Mouse (Mus musculus): Measurements from ENCODE around the gene Zfp865.
"Not testable (repeated sequence)": the region's sequence is repeated elsewhere in the genome, so short reads cannot be mapped to it uniquely, and the experiment has no call there.

Zfp865 gene

DNA sequence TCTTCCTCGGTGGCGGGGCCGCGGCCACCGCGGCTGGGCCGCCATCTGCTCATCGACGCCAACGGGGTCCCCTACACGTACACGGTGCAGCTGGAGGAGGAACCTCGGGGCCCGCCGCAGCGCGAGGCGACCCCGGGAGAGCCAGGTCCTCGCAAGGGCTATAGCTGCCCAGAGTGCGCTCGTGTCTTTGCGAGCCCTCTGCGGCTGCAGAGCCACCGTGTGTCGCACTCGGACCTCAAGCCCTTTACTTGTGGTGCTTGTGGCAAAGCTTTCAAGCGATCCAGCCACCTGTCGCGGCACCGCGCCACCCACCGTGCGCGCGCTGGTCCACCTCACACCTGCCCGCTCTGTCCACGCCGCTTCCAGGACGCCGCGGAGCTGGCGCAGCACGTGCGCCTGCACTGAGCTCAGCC, 32.8 kb downstream of the Zfp865 start:
- peak in 1 of 2 experiments; percentile 37 for DNase-seq

DNA sequence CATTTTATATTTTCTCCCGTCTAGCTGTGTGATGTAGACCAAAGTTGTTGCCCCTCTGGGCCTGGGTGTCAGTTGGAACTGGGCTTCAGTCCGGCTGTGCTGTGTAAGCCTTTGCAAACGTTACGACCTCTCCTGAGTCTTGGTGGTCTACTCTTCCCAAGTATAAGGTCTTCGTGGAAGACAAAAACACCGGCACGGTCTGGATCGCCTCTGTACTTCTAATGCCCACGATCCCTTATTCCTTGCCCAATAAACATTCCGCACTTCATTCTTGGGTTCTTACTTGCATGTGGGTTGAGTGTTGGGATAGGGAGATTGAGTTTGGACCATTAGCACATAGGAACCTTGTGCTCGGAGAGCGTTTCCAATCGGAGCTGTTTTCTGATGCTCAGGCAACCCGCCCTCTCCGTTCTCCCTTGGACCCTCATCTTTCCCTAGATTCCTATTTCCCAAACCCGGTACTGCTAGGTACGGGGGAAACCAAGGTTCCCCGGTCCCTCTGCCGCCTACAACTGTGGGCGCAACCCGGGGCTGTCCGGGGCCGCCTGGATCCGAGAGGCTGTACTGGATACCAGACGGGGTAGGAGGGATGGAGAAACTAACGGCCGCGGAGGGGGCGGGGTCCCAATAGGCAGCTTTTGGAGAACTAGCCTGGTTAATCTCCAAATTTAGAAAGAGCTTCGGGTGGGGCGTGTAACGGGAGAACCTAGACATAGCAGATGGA, 33.4 kb downstream of the Zfp865 start:
- no peak for DNase-seq

DNA sequence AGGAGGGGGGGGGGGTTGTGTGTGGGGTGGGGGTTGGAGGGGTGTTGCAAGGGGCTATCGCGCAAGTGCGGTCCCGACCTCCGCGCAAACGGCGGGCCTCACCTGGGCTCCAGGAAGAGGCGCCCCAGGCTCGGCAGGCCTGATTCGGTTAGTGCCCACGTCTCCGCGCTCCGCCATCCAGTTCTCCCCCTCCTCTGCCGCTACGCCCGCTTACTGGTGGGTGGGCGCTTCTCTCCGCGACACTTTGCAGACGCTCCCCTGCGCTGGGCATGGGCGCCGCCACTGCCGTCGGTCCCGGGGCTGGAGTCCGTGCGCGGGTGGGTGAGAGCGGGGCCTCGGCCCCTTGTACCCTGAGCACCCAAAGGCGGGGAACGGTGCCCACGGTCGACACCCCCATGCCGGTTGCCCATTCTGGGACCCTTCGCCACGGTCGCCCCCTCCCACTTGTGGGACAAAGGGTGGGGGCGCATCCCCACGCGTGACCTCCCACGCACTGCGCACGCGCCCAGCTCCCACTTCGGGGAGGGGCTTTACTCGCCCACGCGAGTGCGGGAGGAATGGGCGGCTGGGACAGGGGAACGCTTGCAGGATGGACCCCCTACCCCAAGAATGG, 36.6 kb downstream of the Zfp865 start:
- peak in 1 of 2 experiments; percentile 29 for DNase-seq

DNA sequence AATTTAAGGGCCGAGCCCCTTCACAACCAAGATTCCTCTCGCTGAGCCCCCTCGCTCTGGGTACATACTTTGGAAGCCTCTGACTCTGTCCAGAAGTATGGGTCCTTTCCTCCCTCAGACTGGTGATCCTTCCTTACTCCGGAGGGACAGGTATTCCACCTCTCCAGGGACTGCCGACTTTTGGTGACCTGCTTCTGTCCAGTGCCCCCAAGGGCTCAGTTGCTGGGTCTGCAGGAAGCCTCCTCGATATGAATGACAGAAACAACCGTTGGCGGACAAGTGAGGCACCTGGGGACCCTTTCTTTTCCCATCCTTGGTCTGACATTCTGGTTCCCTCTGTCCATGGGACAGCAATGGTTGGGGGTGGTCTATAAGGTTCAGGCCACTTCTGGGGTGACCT, 37.2 kb downstream of the Zfp865 start:
- no peak for DNase-seq

DNA sequence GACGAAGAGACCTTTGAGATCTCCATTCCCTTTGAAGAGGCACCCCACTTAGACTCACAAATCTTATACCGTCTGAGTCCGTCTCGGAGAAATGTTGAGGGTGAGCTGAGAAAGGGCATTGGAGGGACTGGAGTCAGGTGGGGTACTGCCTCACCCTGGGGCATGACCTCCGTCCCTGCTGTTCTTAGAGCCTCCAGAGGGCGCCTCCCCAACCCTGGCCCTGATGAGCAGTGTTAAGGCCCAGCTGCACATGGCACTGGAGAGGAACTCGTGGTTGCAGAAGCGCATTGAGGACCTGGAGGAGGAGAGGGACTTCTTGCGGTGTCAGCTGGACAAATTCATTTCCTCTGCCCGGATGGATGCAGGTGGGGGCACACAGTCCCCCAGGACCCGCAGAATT, 37.6 kb downstream of the Zfp865 start:
- DNase-seq: peak in 1 of 2 experiments; percentile 24

DNA sequence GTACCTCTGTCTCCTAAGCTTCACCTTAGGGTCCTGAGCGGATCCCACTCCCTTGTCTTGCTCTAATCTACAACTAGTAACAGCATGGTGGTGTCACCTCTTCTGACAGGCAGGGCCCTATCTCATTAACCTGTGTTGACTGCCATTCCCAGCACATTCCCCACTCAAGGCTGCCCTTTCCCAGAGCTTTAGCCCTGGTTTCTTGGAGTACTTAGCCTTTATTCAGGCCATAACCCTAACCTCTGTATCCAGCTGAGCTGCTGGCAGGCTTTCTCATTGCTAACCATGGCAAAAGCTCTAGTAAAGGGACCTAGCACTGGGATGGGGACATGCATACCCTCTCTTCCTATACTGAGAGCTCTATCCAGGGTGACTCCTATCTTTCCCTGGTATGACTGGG, 38.5 kb downstream of the Zfp865 start:
- no peak for DNase-seq

DNA sequence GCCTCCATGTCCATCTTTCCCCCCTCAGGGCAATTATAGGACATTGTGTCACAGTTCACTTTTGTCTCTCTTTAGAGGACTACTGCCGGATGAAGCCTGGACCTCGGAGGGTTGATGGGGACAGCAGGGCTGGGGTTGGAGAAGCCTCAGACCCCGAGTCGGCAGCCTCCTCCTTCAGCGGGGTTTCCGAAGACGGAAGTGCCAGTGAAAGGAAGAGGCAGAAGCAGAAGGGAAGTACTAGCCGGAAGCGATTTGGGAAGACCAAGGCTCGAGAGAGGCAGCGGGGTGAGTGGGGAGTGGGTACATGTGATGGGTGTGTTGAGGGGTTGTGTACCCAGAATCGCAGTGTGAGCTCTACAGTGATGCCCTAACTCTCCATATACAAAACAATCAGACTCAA, 39.2 kb downstream of the Zfp865 start:
- no peak for DNase-seq

DNA sequence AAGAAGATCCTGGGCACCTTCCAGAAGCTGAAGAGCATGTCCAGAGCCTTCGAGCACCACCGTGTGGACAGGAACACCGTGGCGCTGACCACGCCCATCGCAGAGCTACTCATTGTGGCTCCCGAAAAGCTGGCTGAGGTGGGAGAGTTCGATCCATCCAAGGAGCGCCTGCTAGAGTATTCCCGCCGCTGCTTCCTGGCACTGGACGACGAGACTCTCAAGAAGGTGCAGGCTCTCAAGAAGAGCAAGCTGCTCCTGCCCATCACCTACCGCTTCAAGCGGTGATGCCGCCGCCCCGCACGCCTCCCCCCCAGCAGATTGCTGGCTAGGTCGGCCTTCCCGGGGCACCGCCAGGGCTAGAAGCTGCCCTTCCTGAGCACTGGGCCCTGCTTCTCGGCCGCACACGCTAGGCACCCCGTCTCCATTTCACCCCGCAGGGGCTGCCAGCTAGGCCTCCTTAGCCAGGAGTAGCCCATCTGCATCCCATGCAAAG, 40.1 kb downstream of the Zfp865 start:
- DNase-seq: peak; percentile 85 to 87

DNA sequence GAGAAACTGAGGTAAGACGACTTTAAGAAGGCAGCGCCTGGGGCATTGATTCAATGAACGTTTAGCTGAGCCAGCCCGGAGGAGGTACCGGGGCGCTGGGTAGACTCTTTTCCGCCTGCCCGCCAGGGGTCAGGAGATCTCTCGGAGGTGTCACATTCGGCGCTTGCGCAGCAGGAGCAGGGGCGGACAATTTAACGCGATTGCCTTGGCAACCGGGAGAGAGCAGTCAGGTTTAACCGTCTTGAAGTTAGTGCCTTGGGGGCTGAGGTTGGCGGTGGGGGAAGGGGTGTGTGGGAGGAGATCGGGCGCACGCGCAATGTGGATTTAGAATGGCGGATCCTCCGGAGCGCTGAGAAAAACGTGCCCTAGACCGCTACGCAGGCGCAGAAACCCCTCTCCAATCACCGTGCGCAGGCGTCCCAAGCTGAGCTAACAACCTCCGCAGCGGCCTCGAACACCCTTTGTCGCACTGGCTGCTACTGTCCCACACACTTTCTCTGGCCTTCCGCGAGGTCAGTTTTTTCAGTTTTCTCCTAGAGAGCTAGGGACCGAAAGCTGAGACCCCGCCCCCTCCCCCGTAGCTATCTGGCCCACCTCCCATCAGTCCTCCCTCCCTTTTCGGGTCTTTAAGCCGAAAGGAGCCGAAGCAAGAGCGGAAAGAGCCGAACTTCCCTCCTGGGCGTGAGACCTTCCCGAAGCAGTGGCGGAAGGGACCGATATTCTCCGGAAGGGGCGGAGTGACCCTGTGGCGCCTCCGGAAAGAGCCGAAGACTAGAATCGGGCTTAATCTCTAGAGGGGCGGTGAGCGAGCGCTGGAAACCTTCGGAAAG, 41.0 kb downstream of the Zfp865 start:
- peak; percentile 97 to 99 for DNase-seq

DNA sequence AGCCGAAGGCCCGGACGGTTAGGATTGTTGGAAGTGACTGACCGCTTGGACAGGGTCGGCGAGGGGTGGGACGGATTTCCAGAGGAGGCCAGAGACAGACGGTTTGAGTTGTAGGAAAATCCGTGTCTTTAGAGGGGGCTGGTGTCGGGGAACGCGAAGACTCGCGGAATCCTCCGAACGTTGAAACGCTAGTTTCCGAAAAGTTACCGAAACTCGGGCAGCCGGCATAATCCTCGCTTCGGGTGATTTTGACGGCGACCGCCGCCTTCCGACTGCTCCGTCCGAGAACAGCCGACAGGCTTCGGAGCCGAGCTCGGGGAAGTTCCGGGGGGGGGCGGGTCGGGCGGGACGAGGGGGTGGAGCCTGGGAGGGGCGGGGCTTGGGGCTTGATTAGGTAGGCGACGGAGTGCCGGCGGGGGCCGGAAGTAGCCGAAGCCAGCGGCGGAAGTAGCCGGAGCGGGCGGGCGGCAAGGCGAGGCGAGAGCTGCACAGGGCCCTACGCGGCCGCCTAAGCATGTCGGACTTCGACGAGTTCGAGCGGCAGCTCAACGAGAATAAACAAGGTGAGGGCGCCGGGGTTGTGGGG, 41.7 kb downstream of the Zfp865 start, which contains the start of gene U2af2:
Gene U2af2, plus strand, starts transcription at position 370 of the 586 bp plus-strand sequence.
- peak; percentile 96 to 97 for DNase-seq

DNA sequence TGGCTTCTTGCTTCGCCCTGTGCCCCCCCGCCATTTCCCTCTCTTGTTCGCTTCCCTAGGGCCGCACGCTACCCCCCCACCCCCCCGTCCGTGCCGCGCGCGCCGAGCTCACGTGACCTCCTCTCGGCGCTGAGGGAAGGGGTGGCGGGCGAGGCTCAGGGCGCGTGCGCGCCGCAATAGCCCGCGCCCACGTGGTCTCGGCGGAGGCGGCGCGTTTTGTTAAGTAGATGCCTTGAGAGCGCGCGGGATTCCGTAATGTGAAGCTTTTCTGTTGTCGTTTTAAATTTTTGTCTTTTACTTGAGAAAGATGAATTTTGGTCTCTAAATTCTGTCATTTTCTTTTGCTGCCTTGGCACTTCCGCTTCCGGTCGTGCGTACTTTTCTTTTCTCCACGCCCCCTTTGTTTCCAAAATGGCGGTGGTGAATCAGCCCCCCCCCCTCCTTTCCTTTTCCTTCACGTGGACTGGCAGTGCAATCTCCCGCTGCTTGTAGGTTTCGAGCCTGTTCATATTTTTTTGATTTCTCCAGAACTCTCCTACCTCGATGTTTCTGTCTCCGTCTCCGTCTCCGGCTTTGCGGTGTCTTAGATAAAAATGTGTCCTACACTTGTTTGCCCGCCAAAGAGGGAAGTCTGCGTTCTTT, 42.3 kb downstream of the Zfp865 start:
- DNase-seq: peak in 1 of 2 experiments; percentile 75

DNA sequence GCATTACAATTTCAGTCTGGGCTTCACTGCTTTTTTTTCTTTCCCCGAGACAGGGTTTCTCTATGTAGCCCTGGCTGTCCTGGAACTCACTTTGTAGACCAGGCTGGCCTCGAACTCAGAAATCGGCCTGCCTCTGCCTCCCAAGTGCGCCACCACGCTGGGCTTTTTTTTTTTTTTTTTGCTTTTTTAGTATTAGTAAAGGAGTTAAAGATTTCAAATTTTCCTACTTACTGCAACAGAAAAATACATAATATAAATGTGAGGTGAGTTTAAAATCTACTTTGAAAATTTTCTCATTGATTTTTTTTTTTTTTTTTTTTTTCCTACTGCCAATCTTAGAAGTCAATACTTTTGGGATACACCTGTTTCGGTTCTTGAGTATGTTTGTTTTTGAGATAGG, 44.7 kb downstream of the Zfp865 start:
- DNase-seq: no peak

DNA sequence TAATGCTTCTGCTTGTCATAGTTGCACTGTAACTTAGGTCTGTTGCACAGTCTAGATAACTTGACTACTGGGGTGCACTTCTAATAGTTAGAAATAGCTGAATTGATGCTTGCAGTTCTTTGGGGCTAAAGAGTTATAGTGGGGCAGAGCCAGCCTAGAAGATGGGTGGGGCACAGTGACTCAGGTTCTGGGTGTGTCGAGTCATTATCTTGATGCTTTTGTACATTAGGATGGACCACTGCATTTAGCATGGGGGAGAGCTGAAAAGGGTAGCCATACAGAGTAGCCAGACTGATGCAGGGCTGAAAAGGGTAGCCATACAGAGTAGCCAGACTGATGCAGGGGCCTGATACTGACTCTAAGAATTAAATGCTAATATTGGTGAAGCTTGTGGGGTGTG, 53.4 kb downstream of the Zfp865 start:
- no peak for DNase-seq

DNA sequence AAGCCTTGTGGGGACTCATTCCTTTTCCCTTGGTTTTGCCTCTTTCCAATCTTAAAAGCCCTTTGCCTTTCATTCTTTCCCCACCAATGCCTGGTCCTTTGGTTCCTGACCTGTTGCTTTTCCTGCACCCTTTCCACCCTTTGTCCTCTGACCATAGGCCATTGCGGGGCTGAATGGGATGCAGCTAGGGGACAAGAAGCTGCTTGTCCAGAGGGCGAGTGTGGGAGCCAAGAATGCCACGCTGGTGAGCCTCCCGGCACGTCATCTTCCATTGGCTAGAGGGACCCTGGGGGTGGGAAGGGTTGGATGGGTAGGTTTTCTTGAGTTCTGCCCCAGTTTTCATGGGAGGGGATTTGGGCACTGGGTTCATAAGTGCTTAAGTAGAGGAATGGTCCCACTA, 54.8 kb downstream of the Zfp865 start:
- no peak for DNase-seq

DNA sequence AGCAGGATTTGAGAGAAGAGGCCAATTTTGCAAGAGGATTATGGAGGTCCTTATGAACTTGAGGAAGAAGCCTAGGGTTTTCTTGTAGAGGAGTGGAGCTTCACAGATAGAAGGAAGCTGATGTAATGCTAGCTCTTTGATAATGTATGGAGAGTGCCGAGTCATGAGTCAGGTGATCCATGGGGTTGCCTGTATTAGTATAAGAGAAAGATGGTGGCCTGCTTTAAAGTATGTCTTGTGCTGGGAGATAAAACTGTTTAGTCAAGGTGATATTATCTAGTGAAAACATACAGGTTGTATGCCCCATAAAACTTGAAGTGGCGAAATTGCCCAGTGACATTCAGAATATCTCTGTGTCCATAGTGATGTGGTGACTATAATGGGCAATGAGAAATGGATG, 56.8 kb downstream of the Zfp865 start:
- DNase-seq: no peak

DNA sequence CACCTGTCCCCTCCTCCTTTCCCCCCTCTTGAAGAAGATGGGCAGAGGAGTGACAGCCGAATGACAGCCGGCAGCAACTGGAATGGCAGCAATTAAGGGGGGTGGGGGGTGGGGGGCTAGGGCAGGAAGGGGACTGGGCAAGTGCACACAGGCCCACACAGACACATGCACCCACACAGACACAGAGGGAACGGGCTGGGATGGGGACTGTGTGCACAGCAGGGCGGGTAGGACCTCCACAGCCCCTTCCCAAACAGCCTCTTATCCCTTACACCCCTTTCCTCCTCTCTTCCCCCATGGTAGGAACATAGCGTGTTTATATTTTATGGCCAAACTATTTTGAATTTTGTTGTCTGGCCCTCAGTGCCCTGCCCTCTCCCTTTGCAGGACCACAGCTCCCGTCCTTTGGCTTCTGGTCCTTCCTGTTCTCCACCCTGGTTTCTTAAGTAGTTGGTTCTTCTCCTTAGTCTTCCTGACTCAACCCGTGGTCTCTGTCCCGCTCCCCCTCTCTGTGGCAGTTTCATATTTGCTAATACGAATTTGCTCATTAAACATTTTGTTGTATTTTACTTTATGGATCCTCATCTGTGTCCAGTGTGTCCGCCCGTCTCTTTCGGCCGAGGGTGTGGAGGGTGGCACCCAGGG, 59.3 kb downstream of the Zfp865 start:
- not testable (repeated sequence) for DNase-seq

DNA sequence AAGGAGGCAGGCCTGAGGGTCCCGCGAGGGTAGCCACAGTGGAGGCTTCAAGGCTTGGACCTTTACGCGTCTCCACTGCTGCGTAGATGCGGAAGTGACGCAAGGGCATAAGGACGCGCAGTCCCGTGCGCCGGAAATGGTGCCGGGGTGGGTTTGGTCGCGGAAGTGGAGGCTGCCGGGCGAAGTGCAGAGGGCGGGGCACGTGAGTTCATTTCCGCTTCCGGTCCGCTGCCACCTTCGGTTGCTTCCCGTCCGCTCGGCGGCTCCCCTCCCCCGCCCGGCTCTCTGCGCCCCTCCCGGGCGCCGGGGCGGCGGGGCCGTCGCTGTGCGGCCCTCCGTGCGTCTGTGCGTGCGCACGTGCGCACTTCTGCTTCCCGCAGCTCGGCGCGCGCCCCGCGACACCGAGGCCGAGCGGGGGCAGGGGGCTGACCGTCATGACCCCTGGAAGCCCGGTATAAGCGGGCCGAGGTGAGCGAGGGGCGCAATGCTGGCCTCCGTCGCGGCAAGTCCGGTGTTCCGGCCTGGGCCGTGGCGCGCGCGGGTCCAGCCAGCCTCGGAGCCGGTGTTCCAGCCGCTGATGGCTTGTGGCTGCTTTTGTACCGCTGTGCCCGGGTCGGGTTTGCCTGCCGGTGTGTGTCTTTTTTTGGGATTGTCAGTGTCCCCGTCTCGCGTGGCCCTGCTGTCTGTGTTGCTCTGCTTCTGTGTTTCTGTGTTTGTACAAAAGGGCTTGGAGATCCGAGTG, 60.0 kb downstream of the Zfp865 start, which contains the start of gene Epn1:
Gene Epn1, plus strand, starts transcription at position 226 of the 742 bp plus-strand sequence.
- peak; percentile 97 to 98 for DNase-seq

DNA sequence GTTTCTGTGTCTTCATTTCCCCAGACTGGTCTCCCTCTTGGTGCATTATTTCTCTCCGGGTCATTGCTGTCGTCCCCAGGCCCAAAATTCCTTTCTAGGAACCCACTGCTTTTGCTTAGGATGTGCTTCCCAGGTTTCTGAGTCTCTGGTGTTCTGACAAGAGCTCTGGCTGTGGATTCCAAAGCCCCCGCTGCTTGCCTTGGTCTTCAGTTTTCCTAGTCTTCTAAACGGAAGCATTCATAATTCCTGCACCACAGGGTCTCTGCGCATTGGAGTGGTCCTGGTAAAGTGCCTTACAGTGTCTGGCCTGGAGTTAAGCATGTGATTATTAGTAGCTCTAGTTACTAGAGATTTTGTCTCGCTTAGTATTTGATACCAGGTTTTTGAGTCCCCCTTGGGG, 60.6 kb downstream of the Zfp865 start:
- no peak for DNase-seq

DNA sequence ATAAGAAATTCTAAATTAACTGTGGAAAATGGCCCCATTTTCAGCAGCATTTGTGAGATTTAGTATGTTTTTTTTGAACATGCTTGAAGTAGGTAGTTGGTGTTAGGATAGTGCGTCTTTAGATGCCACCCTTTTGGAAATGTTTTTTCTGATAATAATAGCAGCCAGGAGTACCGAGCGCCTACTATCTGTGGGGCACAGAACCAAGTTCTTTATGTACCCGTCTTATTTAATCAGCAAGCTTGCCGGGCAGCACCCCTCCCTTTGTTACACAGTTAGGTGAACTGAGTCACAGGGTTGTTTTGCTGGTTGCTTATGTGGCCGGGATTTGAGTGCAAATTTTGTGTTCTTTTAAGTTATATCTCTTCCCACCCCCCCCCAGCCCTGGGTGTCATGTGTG, 61.1 kb downstream of the Zfp865 start:
- DNase-seq: no peak

DNA sequence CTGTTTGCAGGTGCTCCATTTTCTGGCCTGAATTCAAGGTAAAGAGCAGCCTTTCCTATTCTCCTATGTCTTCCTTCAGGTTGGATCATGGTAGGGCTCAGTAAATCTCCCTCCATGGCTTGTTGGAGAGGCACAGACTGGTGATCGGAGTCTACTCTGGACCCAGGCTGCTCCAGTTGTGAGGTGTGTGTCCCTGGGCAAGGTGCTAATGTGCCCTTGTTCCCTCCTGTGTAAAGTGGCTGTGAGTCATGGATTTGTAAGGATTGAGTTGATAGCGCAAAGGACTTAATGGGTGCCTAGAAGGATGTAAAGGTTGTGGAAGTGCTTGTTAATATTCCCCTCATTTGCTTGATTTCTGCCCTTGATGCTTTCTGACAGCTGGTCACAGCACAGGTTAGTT, 61.8 kb downstream of the Zfp865 start:
- no peak for DNase-seq
